Mouse (Mus musculus) testis, adult 2 months (tissue): Measurements from ENCODE around the gene 4931409K22Rik.

ENCODE experiments used
- CTCF ChIP-seq: fragments of 200-500 bp; IDR thresholded peaks from 2 replicates; pipeline ENCODE4 v1.5.1; 2012; ENCODE audit warnings: low read depth, mild to moderate bottlenecking, inconsistent platforms, low read length, moderate library complexity; ENCODE audit not compliant: control insufficient read depth, insufficient read depth, insufficient replicate concordance
- POLR2A ChIP-seq: fragments of 200-500 bp; IDR thresholded peaks from 2 replicates; pipeline ENCODE4 v1.6.1; 2012; ENCODE audit warnings: low read depth, mild to moderate bottlenecking, inconsistent platforms, low read length, moderate library complexity; ENCODE audit not compliant: control insufficient read depth

- TF ChIP-seq POLR2A: no peak
- no peak for TF ChIP-seq CTCF
Observed at GRCm38 (mm10) chr5:24524522-24524921, 32.1 kb downstream of the 4931409K22Rik start.
